Mouse (Mus musculus) monocyte, adult 2 months (primary cell): ENCODE measurements around the gene Adssl1.

Experiments used
- DNase-seq, 2 experiments: peaks; one replicate each; pipeline ENCODE4 v3.0.0; 2022; ENCODE audit warnings: low spot score in 2 of 2, low read depth in 1 of 2

Gene Adssl1

GRCm38 (mm10) chr12:112592985-112593734 lies 26.7 kb upstream of the Adssl1 start:
- DNase-seq, result no peak

- no peak for DNase-seq
These were observed 25.6 kb upstream of the Adssl1 start for GRCm38 (mm10) chr12:112593951-112594915.

GRCm38 (mm10) chr12:112594989-112595388 lies 24.9 kb upstream of the Adssl1 start:
- no peak for DNase-seq

GRCm38 (mm10) chr12:112595626-112596025 lies 24.2 kb upstream of the Adssl1 start:
- no peak for DNase-seq

GRCm38 (mm10) chr12:112596454-112596853 lies 23.4 kb upstream of the Adssl1 start:
- no peak for DNase-seq

- no peak for DNase-seq
These were observed 22.8 kb upstream of the Adssl1 start for GRCm38 (mm10) chr12:112596891-112597500.

GRCm38 (mm10) chr12:112597618-112598017 lies 22.2 kb upstream of the Adssl1 start:
- DNase-seq, result no peak

- no peak for DNase-seq
These were observed 20.6 kb upstream of the Adssl1 start for GRCm38 (mm10) chr12:112599198-112599597.

GRCm38 (mm10) chr12:112599942-112600611 lies 19.8 kb upstream of the Adssl1 start:
- no peak for DNase-seq

GRCm38 (mm10) chr12:112604022-112604421 lies 15.8 kb upstream of the Adssl1 start:
- no peak for DNase-seq

- no peak for DNase-seq
These were observed 14.9 kb upstream of the Adssl1 start for GRCm38 (mm10) chr12:112604709-112605649.

GRCm38 (mm10) chr12:112605766-112606165 lies 14.1 kb upstream of the Adssl1 start:
- peak in 1 of 2 experiments; percentile 70 for DNase-seq

GRCm38 (mm10) chr12:112606998-112607397 lies 12.8 kb upstream of the Adssl1 start:
- no peak for DNase-seq

- DNase-seq, result no peak
These were observed 10.8 kb upstream of the Adssl1 start for GRCm38 (mm10) chr12:112609031-112609430.

- DNase-seq, result no peak
These were observed 3.2 kb upstream of the Adssl1 start for GRCm38 (mm10) chr12:112616668-112617067.

GRCm38 (mm10) chr12:112617184-112617583 lies 2.7 kb upstream of the Adssl1 start:
- DNase-seq, result peak; percentile 64 to 72

- DNase-seq, result peak in 1 of 2 experiments; percentile 74
These were observed 1.9 kb upstream of the Adssl1 start for GRCm38 (mm10) chr12:112617898-112618380.

- no peak for DNase-seq
These were observed 712 bp upstream of the Adssl1 start for GRCm38 (mm10) chr12:112618981-112619685.
